Mouse (Mus musculus): ENCODE data around the gene Rps6ka5.

The Rps6ka5 gene
- long read RNA-seq, experiment 1, full-length matches to known transcripts: 1 of 2 reads
- long read RNA-seq, experiment 1, partial matches to known transcripts: 1 of 2 reads
- long read RNA-seq, experiment 1, other reads (novel, unspliced or antisense): 0 of 2 reads
- long read RNA-seq, experiment 2, partial matches to known transcripts: 0 of 1 reads
- long read RNA-seq, experiment 2, other reads (novel, unspliced or antisense): 1 of 1 reads

DNA sequence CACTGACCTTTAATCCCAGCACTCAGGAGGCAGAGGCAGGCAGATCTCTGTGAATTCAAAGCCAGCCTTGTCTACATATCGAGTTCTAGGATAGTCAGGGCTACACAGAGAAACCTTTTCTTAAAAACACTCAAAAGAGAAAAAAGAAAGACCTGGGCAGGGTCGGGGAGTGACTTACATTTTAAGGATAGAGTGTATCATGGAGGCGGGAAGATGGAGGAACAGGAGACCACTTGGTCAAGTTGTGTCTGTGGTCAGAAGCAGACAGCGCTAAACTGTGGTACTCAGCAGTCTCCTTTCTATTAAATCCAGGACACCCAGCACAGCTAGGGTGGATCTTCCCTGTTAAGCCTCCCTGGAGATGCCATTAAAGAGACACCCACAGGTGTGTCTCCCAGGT is at the start of gene Rps6ka5:
Gene Rps6ka5, minus strand, starts transcription at position 333 of the 400 bp plus-strand sequence.
- intact Hi-C loops (cut with DNase I): loop anchor here (5.0 kb wide), 1 partner anchor 51 kb away; the partner anchor contains the start of gene Dglucy

DNA sequence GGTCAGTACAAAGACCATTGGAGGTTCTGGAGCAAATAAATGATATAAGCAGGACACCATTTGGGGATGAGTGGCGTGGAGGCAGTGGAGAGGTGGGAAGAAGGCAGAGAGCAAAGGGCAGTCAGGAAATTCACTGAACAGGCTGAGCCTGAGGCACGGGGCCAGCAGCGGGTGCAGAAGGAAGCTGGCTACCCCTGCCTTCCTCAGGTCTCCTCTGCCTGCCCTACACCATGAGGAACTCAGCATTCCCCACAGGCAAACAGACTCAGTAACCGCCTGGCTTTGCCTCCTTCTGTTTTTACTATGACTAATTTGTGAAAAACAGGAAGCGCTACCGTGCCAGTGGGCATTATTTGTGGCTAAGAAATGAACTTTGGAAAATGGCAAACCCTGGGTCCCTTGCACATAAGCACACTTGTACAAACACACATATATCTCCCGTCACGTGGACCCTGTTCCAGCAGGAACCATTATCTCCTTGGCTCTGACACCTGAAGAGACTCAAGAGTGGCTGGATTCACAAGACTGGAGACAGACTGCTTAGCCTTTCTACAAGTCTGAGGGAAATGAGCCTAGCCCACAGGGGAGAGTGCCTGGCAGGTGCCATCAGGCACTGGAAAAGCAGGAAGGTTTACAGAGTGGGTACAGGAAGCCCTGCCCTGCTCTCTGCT is 49.3 kb upstream of the Rps6ka5 start:
- intact Hi-C loops (cut with DNase I): loop anchor here (5.0 kb wide), 2 partner anchors 49 to 61 kb away; partner anchors contain the start of gene Rps6ka5

DNA sequence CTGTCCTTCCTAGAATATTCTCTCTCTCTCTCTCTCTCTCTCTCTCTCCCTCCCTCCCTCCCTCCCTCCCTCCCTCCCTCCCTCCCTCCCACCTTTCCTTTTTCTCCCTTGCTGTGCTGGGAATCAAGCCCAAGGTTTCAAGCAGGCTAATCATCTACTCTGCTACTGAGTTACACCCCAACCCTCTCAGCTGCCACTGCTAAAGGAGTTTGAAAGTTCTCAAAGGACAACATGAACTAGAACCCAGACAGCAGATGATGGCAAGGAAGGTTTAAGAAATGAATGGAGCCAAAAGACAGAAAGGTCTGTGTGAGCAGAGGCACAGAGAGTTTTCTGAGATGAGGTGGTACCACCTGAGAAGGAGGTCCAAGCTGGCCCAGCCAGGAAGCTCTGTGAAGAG is 48.5 kb upstream of the Rps6ka5 start:
- intact Hi-C loops (cut with DNase I): loop anchor here (5.0 kb wide), 2 partner anchors 48 to 62 kb away; partner anchors contain the start of gene Rps6ka5

DNA sequence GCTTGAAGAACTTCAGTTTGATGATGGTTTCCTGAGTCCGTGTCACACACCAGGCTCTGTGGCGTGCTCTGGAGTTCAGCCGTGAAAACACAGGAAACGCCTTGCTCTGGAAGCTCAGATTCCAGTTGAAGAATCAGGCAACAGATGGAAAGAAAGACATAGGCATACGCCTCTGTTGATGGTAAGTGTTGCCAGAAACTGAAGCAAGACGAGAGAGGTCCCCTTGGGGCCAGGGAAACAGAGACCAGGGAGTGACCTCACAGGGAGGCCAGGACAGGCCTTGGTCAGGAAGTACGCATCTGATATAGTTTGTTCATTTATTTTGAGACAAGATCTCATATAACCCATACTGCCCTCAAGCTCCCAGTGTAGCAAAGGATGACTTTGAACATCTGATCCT is 48.0 kb upstream of the Rps6ka5 start:
- intact Hi-C loops (cut with DNase I): loop anchor here (5.0 kb wide), 2 partner anchors 47 to 63 kb away; partner anchors contain the start of gene Rps6ka5

DNA sequence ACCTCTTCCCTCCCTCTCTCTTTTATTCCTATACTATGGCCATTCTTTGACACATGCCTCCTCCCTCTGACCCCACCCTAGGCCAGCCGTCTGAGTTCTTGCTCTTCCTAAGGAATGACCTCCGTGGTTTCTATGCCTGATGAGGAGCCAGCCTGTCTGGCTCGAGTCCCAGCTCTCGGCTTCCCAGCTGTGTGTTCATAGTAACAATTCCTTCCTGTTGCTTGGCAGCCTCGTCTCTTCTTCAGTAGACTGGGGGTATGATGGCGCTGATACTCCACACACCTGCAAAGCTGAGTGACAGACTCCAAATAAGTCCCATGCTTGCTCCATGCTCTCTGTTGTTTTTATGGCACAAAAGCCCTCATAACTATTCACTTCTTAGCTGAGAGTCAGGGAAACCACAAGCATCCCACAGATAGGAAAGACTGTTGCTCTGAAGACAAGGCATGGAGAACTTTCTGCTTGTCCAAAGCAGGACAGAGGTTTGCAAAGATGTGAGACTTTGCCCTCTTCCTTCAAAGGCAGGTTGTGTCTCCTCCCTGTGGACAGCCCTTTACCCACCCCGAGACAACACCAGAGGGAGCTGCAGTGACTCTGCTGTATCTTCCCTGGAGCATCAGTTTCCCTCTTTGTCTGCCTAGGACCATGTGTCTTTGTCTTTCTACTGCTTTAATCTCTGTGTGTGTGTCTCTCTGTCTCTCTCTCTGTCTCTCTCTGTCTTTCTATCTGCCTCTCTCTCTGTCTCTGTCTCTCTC is 45.6 kb upstream of the Rps6ka5 start:
- intact Hi-C loops (cut with DNase I): no loop called here

DNA sequence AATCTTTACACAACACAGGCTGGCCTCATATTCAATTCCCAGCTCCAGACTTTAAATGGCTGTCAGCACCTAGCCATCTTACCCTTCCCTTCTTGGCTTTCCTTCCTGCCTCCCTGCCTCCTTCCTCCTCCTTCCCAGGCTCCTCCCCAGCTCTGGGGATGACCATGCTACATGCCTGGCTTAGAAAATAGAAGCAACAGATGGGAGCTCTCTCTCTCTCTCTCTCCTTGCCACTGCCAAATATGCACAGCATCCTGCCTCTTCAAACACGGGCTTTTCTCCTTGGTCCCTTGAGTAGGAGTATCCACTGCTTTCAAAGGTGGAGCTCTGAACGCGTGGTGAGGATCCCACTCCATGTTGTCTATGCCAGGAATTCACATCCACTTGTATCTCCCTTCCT is 44.0 kb upstream of the Rps6ka5 start:
- intact Hi-C loops (cut with DNase I): no loop called here

DNA sequence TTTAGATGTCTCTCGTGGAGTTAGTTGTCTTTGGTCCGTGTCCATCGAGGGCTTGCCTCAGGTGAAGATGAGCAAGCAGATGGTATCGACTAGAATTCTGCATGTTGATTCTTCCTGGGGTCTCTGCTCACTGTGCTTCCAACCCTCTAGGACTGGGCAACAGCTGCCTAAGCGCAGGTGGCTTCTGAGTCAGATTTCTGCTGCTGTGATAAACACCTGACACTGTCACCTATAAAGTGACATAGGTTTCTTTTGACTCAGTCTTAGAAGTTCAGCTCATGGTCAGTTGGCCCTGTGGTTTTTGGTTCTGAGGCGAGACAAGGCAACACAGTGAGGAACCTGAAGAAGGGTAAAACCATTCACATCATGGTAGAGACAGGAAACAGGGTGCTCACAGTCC is 43.1 kb upstream of the Rps6ka5 start:
- intact Hi-C loops (cut with DNase I): no loop called here

DNA sequence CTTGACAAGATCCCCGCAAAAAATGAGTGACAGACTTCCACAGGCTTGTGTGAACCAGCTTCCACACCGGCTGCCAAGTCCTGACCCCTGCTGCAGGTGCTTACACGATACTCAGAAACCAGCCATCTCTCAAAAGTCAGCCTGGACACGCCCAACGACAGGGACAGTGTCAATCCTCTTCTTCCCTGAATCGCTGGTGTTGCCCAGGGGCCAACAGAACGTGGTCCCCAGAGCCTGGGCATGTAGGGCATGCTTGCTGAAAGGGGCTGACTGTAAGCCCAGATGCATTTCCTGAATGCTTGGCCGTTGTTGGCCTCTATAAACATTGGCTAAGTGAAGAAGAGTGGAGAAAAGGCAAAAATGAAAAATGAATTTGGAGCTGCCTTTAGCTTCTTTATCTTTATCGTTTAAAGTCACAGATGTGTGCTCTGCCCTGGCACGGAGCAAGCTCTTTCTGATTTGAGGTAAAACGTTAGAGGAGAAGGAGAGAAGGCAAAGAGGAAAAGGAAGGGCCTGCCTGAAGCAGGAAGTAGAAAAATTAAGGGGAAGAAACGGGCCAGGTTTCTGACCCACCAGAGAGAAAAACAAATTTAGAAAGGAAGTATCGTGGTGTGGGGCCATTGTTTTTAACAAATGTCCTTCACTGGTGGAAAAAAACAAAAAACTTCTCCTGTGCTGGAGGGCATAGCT is 37.7 kb upstream of the Rps6ka5 start:
- intact Hi-C loops (cut with DNase I): no loop called here

DNA sequence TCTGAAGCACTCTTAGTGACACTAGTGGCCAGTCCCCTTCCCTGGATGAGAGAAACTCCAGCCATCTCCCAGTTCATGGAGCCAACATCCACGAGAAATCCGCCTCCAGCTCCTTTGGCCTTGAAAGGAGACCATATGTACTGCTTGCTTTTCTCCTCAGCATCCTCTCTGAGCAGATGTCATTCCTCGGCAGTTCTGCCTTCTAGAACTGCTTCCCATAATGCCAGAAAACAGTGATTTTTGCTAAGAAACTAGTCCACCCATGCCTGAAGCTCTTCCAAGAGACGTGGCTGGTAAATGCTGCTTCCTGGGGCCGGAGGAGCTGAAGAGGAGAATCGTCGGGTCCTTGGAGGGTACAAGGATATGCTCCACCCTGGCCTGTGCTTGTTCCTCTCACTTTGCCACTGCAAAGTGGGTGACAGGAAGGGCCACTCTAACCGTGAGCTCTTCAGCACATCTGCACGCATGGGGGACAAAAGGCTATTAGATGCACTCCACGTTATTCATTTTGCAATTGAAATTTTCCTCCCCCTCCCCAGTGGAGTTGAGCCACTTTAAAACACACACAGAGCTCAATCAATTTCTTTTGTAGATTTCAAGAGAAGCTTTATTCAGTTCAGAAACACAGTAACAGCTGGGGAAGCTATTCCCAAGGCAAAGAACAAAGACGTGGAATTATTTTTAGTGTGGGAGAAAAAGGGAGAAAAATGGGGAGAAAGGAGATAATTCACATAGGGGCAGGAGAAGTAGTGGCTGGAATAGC is 36.1 kb upstream of the Rps6ka5 start:
- intact Hi-C loops (cut with DNase I): no loop called here

DNA sequence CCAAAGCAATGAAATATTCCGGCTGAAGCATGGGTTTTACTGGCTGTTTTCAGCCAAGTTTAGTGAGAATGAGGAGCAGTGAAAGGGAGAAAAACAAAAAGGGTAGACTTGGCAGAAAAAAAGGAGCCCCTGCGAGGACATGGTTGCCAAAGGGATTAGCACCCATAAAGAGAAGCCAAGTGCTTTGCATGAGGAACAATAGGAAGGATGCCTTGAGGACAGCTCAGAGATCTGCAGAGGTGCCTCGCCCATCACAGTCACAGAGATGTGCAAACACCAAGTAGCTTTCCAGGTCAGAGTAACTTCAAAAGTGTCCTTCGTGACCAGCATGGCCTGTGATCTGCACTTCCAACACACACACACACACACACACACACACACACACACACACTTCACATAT is 30.6 kb upstream of the Rps6ka5 start:
- intact Hi-C loops (cut with DNase I): no loop called here

DNA sequence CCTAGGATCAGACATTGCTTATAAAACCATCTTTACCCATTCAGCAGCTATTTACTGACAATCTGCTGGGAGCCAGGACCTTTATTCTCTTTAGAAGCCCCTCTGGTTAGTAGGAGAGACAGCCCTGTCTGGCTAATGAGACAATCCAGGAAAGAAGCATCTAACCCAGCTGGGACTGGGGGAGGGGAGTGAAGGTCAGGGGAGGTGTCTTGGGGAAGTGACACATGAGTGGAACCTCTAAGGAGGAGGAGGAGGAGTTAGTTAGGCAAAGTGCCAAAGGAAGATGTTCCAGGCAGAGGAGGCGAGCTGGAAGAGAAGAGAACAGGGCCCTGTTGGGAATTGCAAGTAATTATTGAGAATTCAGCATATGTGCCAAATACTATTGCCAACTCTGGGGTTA is 26.9 kb upstream of the Rps6ka5 start:
- intact Hi-C loops (cut with DNase I): no loop called here

DNA sequence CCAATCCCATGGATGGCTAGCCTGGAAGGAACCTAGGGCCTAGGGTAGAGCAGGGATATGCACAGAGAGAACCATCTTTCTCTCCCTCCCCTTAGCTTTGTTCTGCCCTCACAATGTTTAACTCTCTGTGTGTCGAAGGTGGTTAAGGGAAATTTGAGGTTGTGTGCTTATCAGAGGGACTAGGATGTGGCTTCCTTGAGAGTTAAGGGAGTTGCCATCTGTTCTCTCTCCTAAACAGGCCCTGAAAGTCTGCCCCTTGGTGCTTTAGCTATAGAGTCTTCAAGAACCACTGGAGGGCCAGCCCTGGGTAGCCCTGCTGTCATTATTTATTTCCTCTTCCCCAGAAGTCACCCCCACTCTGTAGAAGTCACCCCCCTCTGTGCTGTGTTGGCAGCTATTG is 26.2 kb upstream of the Rps6ka5 start:
- intact Hi-C loops (cut with DNase I): no loop called here

DNA sequence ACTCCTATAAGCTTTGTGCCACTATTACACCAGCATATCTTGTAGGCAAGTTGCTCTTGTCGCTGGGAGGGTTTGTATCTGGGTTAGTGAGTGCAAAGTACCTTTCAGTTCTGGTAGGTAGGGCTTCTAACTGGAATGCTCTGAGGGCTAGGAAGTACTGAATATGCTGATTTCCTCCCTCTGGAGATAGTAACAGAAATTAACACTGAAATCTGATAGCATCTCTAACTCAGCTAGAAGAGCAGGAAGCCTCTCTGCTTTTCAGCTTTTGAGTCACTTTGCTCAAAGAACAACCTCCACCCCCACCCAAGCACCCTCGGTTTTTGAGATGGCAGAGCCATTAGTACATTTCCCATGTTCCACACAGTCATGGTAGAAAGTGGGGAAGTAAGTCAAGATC is 15.7 kb upstream of the Rps6ka5 start:
- intact Hi-C loops (cut with DNase I): no loop called here

DNA sequence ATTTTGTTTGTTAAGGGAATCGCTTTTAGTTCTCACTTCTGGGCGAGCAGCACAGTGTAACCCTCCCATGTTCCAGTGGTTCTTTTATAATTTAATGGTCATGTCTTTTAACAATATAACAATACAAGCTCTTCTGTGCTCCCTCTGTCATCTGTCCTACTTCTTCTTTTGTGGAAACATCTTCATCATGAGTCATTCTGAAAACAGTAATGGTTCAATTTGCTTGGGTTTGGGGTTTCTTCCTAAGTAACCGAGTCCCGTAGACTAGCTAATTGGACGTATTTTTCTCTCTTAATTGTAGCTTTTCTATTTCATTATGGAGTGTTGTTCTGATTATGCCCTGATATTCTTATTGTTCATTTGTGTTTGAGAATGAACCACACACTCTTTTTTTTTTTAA is 13.5 kb upstream of the Rps6ka5 start:
- intact Hi-C loops (cut with DNase I): no loop called here

DNA sequence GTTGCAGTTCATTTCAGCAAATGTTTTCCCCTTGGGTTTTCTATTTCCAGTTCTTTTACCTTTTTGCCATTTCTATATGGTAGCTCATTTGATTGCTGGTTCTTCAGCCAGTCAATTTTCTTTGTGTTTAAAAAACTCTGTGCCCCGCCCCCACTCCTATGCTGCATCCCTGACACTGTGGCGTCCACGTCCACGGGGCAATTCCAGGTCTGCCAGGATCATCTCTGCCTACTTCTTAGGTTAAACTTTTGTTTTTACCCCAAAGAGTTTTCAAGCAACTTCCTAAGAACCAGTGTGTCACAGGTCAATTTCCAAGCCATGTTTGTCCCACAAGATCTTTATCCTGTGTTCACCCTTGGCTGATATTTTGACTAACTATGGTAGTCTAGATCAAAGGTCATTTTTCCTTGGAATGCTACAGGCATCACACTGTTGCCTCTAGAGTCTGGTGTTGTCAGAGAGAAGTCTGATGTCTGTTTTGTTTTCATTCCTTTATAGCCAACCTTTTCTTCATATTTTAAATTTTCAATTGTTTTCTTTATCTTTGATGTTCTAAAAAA is 12.3 kb upstream of the Rps6ka5 start:
- intact Hi-C loops (cut with DNase I): no loop called here

DNA sequence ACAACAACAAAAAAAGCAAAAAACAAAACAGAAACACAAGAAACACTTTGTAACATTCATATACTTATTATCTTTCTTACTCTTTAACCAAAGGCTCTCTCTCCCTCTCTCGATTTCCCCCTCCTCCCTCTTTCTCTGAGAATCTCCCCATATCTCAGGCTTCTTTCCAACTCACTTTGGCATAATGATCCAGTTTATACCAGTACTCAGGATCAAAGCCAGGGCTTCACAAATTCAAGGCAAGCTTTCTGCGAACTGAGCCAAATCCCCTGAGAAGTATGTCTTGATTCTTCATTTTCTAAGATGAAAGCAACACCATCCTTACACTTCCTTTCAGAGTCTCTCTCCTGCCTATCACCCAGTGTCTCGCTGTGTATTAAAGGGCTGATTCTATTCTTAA is 11.7 kb upstream of the Rps6ka5 start:
- intact Hi-C loops (cut with DNase I): no loop called here

DNA sequence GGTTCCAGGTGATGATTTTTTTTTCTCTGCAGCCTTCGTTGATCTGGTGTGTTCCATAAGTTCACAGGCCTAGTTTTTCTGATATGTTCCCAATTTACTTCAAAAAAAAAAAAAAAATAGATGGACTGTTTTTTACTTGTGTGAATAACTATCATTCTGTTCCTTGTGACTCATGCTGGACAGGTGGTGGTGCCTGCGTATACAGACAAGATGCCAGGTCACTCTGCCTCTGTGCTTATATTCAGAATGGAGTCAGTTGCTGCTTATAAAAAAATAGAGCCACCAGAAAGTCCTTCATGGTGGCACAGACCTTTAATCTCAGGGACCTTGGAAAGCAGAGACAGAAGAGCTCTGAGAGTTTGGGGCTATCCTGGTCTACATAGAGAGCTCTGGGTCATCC is 8.8 kb upstream of the Rps6ka5 start:
- intact Hi-C loops (cut with DNase I): no loop called here

DNA sequence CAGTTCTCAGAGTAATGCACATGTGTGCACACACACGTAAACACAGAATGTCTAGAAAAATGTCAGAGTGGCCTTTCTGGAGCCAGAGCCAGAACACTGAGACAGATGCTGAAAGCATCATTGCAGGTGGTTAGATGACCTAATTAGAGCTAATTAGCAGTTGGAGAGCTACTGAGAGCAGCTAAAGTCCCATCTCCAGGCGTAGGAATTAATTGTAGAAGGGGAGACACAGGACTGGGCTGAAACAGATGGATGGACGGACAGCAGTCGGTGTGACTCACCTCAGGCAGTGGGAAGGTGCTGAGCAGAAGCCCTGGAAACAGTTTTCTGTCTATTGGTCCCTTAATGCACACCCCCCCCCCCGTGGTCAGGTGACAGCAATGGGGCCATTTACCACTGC is 8.4 kb upstream of the Rps6ka5 start:
- intact Hi-C loops (cut with DNase I): no loop called here

DNA sequence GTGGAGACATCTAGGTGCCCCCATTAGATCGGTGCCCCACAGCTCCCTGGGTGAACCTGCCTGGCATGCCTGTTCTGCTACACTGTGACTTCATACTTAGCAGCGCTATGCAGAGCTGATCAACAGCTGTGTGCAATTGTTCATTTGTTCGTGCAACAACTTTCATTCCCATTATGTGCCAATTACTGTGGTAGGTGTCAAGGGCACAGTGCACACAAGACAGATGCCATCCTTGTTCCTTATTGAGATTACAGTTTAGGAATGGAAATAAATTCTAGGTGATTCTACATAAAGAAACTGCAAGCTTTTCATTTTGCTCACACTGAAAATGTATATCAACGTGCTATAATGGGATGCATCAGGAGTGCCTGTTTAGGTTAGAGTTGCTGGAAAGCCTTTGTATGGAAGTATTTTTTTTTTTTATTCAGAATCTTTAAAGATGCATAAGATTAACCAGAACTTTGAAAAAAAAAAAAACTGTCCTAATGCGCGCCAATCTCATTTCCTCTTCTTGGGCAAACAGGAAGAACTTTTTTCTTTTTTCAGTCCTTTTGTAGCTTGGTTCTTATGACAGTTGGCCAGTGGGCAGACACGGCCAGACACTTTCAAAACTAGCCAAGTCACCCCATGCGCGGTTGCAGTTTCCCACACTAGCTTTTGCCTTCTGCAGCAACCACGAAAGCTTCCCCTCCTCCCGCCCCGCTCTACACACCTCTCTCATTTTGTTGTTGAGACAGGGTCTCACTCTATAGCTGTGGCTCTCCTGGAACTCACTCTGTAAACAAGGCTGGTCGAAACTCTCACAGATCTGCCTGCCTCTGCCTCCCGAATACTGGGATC is 2.1 kb upstream of the Rps6ka5 start:
- intact Hi-C loops (cut with DNase I): loop anchor here (5.0 kb wide), 1 partner anchor 48 kb away; the partner anchor contains the start of gene Dglucy
